Mouse (Mus musculus): ENCODE measurements at regions not wholly inside any gene's neighbourhood (a gene's known extent, or its start where the extent isn't known, plus 50 kb on each side); places are given as distances from the start of the nearest gene placed in this dataset.

DNA sequence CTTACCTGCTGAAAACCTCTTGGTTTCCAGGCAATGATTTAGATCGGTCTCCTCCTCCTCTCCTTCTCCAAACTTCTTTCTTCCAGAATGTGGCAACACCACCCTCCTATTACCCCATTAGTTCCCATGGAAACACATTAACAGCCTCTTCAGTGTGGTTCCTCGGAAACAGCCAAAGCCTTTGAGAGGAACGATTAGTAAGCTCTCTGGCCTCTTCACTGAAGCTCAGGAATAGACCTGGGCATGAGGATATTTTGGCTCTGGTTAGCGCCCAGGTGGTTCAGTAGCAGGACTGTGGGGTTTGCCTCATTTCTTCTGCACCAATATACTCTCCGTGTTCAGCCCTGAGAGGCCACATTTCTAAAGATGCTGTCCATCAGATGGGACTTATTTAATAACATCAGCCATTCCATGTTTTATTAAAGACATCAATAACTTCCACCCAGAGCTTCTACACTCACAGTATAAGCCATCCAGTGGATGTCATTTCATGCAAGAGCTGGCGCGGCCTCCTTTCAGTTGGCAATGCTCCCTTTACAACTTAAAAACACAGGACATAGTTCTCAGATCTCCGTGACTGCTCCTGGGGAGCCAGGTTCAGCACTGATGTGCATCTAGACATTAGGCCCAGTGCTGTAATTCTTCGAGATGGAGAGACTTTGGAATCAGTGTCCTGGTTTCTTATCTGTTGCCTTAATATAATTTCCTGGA lies 52.9 kb upstream of the Tcl1b2 start:
- Histone ChIP-seq H3K36me3 (no peaks in the 10 kb centered on the region), H3K4me1 (peaks cover 11% of the 10 kb centered on the region), H3K9ac (no peak overlapping the region), H3K27me3 (no peaks in the 10 kb centered on the region), H3K4me2 (replicated peaks) (no peak overlapping the region), H3K27ac (peak overlapping the region; percentile 38; the same call in 1 of the 2 replicates), H3K4me3 (no peak overlapping the region), H3K9me3 (no peaks in the 10 kb centered on the region)
- 65% methylated on average over 9 of the region's 9 CpGs for WGBS
- no peak for ATAC-seq (ENCODE audit: insufficient number of reproducible peaks, insufficient read depth, low FRiP score, low TSS enrichment)

DNA sequence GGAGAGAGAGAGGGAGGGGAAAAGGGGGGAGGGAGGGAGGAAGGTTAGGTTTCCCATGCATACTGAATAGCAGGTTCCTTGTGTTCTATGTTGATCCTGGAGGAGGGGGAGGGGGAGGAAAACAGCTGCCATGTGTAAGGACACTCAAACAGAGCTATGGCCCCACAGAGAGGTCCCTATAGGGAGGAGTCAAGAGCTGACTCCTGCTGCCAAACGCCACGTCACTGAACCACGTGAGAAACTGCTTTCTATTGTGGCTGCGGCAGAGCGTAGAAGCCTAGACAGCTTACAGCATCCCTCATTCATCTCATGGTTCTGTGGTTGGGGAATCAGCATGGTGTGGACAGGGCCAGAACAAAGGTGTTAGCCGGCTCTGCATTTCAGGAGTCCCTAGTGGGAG lies 52.3 kb upstream of the Tcl1b2 start:
- Histone ChIP-seq H3K4me1 (peaks cover 11% of the 10 kb centered on the region), H3K27ac (peak overlapping the region; percentile 38; the same call in 1 of the 2 replicates), H3K27me3 (no peaks in the 10 kb centered on the region), H3K36me3 (no peaks in the 10 kb centered on the region), H3K9me3 (no peaks in the 10 kb centered on the region), H3K4me3 (no peak overlapping the region), H3K4me2 (replicated peaks) (no peak overlapping the region), H3K9ac (no peak overlapping the region)
- no peak for ATAC-seq (ENCODE audit: insufficient number of reproducible peaks, insufficient read depth, low FRiP score, low TSS enrichment)
- WGBS = 46% methylated on average over 6 of the region's 6 CpGs

All from embryonic facial prominence, embryonic 12.5 days (tissue).